ENCODE assay signal across 20 mouse cellular contexts in the genomic region with DNA sequence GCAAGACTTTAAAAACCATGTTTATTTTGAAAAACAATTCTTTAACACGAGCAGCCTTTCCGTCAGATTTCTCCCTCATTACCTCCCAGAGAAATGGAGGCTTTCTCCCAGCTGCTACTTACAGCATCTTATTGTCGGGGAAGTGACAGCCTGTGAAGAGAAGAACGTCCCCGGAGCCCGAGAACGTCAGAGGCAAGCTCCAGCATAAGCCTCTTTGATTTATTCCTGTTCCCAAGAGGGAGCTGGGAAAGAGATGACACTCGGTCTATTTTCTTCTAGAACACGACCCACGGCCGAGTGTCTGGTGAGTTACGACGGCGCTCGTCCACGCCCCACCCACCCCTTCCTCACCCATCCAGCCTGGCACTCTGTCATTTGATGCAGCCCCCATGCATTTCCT. TPM values are rescaled to one million over a fixed set of nuclear protein-coding genes. Genes with fewer than 3 reads are reported as not detected.
DNase-seq lines count a peak whose midpoint lies in the region; ATAC-seq and TF ChIP-seq lines count a peak whose summit lies in the region.
"Had no signal": no experiment of that assay in that cellular context is flagged by ENCODE, and none has a peak within 500 bp of the region (broad histone marks: within the 10 kb centered on the region; RNA-seq: fewer than 3 reads in every experiment).

No protein-coding gene starts in this region.

- no peak overlapping the region for H3K4me2 ChIP-seq in forebrain, embryonic 14.5 days (ENCODE audit: low read length)
- no peak overlapping the region for H3K4me2 ChIP-seq in intestine, embryonic 16.5 days (ENCODE audit: low read depth, low read length)
- H3K4me2 ChIP-seq in intestine, postnatal 0 days (replicated peaks; ENCODE audit: low read depth), result no peak overlapping the region
- H3K4me2 ChIP-seq in lung, postnatal 0 days (replicated peaks; ENCODE audit: low read depth, low read length), result no peak overlapping the region
- H3K4me2 ChIP-seq: embryonic facial prominence, embryonic 15.5 days; heart, embryonic 11.5 days; kidney, embryonic 15.5 days had no signal

- H3K9me3 ChIP-seq in forebrain, embryonic 14.5 days (replicated peaks; ENCODE audit: control insufficient read depth, low read length), result no peaks in the 10 kb centered on the region
- no peaks in the 10 kb centered on the region for H3K9me3 ChIP-seq in forebrain, embryonic 10.5 days
- H3K9me3 ChIP-seq in intestine, embryonic 16.5 days (ENCODE audit: control insufficient read depth, low read length), result no peaks in the 10 kb centered on the region
- no peaks in the 10 kb centered on the region for H3K9me3 ChIP-seq in intestine, postnatal 0 days (ENCODE audit: control insufficient read depth)
- H3K9me3 ChIP-seq in lung, postnatal 0 days (ENCODE audit: low read length), result no peaks in the 10 kb centered on the region
- H3K9me3 ChIP-seq: embryonic facial prominence, embryonic 15.5 days; kidney, embryonic 15.5 days had no signal

- 53% methylated on average over 16 of the region's 16 CpGs for WGBS in forebrain, embryonic 14.5 days
- 86% methylated on average over 16 of the region's 16 CpGs for WGBS in forebrain, embryonic 10.5 days
- WGBS in intestine, embryonic 16.5 days, result 59% methylated on average over 16 of the region's 16 CpGs
- 65% methylated on average over 16 of the region's 16 CpGs for WGBS in intestine, postnatal 0 days
- 55% methylated on average over 16 of the region's 16 CpGs for WGBS in lung, postnatal 0 days

- no peaks in the 10 kb centered on the region for H3K27me3 ChIP-seq in forebrain, embryonic 14.5 days (replicated peaks; ENCODE audit: control insufficient read depth, insufficient read depth, low read length)
- H3K27me3 ChIP-seq in forebrain, embryonic 10.5 days (ENCODE audit: poor library complexity, severe bottlenecking), result peaks cover 36% of the 10 kb centered on the region
- no peaks in the 10 kb centered on the region for H3K27me3 ChIP-seq in intestine, embryonic 16.5 days (replicated peaks; ENCODE audit: control insufficient read depth, insufficient read depth, low read length)
- H3K27me3 ChIP-seq in intestine, postnatal 0 days (replicated peaks; ENCODE audit: control insufficient read depth, insufficient read depth, low read length), result no peaks in the 10 kb centered on the region
- no peaks in the 10 kb centered on the region for H3K27me3 ChIP-seq in lung, postnatal 0 days (replicated peaks; ENCODE audit: insufficient read depth, low read length)
- H3K27me3 ChIP-seq: CH12.LX; embryonic facial prominence, embryonic 15.5 days had no signal

- DNase-seq in forebrain, embryonic 14.5 days (ENCODE audit: low spot score), result peak; percentile 58
- DNase-seq in forebrain, embryonic 10.5 days (ENCODE audit: extremely low spot score, low spot score), result no peak
- DNase-seq in lung, postnatal 0 days (ENCODE audit: low spot score), result no peak
- DNase-seq in lung, postnatal 25 days (ENCODE audit: low spot score), result no peak
- peak; percentile 78 for DNase-seq in brain, embryonic 14.5 days (ENCODE audit: low read depth)
- DNase-seq in embryo, embryonic 10.5 days (ENCODE audit: low spot score), result no peak
- DNase-seq: cerebellum, postnatal 10 days; embryo, embryonic 11 days; heart, postnatal 14 days; right cerebral cortex, postnatal 14 days had no signal

- TF ChIP-seq EP300 in lung, postnatal 0 days (IDR thresholded peaks at IDR 0.05), result no peak

- ATAC-seq in forebrain, embryonic 14.5 days, result no peak
- ATAC-seq in intestine, embryonic 16.5 days, result no peak
- no peak for ATAC-seq in intestine, postnatal 0 days
- ATAC-seq in lung, postnatal 0 days, result no peak
- ATAC-seq: inflammation-experienced regulatory T-cells, adult 6 months had no signal

- H3K4me3 ChIP-seq in forebrain, embryonic 14.5 days (ENCODE audit: low read depth, low read length), result no peak overlapping the region
- no peak overlapping the region for H3K4me3 ChIP-seq in forebrain, embryonic 10.5 days
- no peak overlapping the region for H3K4me3 ChIP-seq in intestine, embryonic 16.5 days (ENCODE audit: low read length)
- no peak overlapping the region for H3K4me3 ChIP-seq in intestine, postnatal 0 days (ENCODE audit: low read depth, low read length)
- no peak overlapping the region for H3K4me3 ChIP-seq in lung, postnatal 0 days (ENCODE audit: low read depth, low read length)
- H3K4me3 ChIP-seq: embryonic facial prominence, embryonic 15.5 days; kidney, embryonic 15.5 days had no signal

- H3K36me3 ChIP-seq in forebrain, embryonic 14.5 days (ENCODE audit: control insufficient read depth, insufficient read depth, low read length), result no peaks in the 10 kb centered on the region
- H3K36me3 ChIP-seq in forebrain, embryonic 10.5 days (replicated peaks), result no peaks in the 10 kb centered on the region
- no peaks in the 10 kb centered on the region for H3K36me3 ChIP-seq in intestine, embryonic 16.5 days (ENCODE audit: control insufficient read depth, insufficient read depth, low read length)
- H3K36me3 ChIP-seq in intestine, postnatal 0 days (ENCODE audit: control insufficient read depth, insufficient read depth), result no peaks in the 10 kb centered on the region
- H3K36me3 ChIP-seq in lung, postnatal 0 days (ENCODE audit: insufficient read depth, low read length), result no peaks in the 10 kb centered on the region
- H3K36me3 ChIP-seq: embryonic facial prominence, embryonic 15.5 days; kidney, embryonic 15.5 days had no signal

- no peak for TF ChIP-seq CTCF in intestine, postnatal 0 days (IDR thresholded peaks at IDR 0.05; ENCODE audit: low read depth)
- TF ChIP-seq CTCF in lung, postnatal 0 days (IDR thresholded peaks at IDR 0.05), result no peak
- TF ChIP-seq CTCF in brain, embryonic 14.5 days (IDR thresholded peaks at IDR 0.05; ENCODE audit: borderline replicate concordance, extremely low read depth, insufficient read depth, insufficient read length), result no peak

- no peak overlapping the region for H3K9ac ChIP-seq in forebrain, embryonic 14.5 days (ENCODE audit: low read length)
- H3K9ac ChIP-seq in intestine, embryonic 16.5 days (ENCODE audit: low read depth, low read length), result no peak overlapping the region
- no peak overlapping the region for H3K9ac ChIP-seq in intestine, postnatal 0 days (ENCODE audit: low read depth, low read length)
- no peak overlapping the region for H3K9ac ChIP-seq in lung, postnatal 0 days (replicated peaks; ENCODE audit: low read depth)
- H3K9ac ChIP-seq: embryonic facial prominence, embryonic 15.5 days; kidney, embryonic 15.5 days had no signal

- TF ChIP-seq POLR2A in brain, embryonic 14.5 days (IDR thresholded peaks at IDR 0.05; ENCODE audit: borderline replicate concordance, extremely low read depth, insufficient read depth, insufficient read length, poor library complexity, severe bottlenecking), result no peak

- 0 out of 2 replicates have a peak overlapping the region, but pooled peaks have one; percentile 57 for H3K27ac ChIP-seq in forebrain, embryonic 14.5 days (ENCODE audit: low read depth, low read length)
- no peak overlapping the region for H3K27ac ChIP-seq in forebrain, embryonic 10.5 days
- peak overlapping the region; percentile 23; the same call in 1 of the 2 replicates for H3K27ac ChIP-seq in intestine, embryonic 16.5 days (ENCODE audit: low read length)
- H3K27ac ChIP-seq in intestine, postnatal 0 days (ENCODE audit: low read depth, low read length), result no peak overlapping the region
- H3K27ac ChIP-seq in lung, postnatal 0 days (ENCODE audit: low read length), result peak overlapping the region; percentile 7; the same call in 1 of the 2 replicates
- H3K27ac ChIP-seq: embryonic facial prominence, embryonic 15.5 days; kidney, embryonic 15.5 days had no signal

- peaks cover 18% of the 10 kb centered on the region for H3K4me1 ChIP-seq in forebrain, embryonic 14.5 days (ENCODE audit: control insufficient read depth, insufficient read depth, low read length)
- peaks cover 22% of the 10 kb centered on the region for H3K4me1 ChIP-seq in forebrain, embryonic 10.5 days
- H3K4me1 ChIP-seq in intestine, embryonic 16.5 days (ENCODE audit: control insufficient read depth, insufficient read depth, low read length), result peaks cover 33% of the 10 kb centered on the region
- peaks cover 22% of the 10 kb centered on the region for H3K4me1 ChIP-seq in intestine, postnatal 0 days (replicated peaks; ENCODE audit: control insufficient read depth, insufficient read depth, low read length)
- peaks cover 21% of the 10 kb centered on the region for H3K4me1 ChIP-seq in lung, postnatal 0 days (ENCODE audit: insufficient read depth, low read depth, low read length)

RNA-seq across cellular contexts. Expression of a gene that starts 30.9 kb away (rescaled TPM):
- 2,068 and 2,124 TPM in 2 replicates for polyA plus RNA-seq in forebrain, embryonic 14.5 days (2014; fragmentation: Nextera tagmentation; extraction: Ambion mirVana)
- polyA plus RNA-seq in forebrain, embryonic 10.5 days (2016; fragmentation: Nextera tagmentation; extraction: Ambion mirVana), result 1,161 and 1,233 TPM in 2 replicates
- polyA plus RNA-seq in intestine, embryonic 16.5 days (2015; fragmentation: Nextera tagmentation; extraction: Ambion mirVana), result 1,041 and 1,116 TPM in 2 replicates
- 756 and 774 TPM in 2 replicates for polyA plus RNA-seq in intestine, postnatal 0 days (2015; fragmentation: Nextera tagmentation; extraction: Ambion mirVana)
- polyA plus RNA-seq in lung, postnatal 0 days (2015; fragmentation: Nextera tagmentation; extraction: Ambion mirVana), result 867 and 887 TPM in 2 replicates
- 919 and 1,119 TPM in 2 replicates for polyA plus RNA-seq in brain, embryonic 14.5 days (2012; rRNA removed)

RNA-seq across cellular contexts. Expression of a gene that starts 50.1 kb away (rescaled TPM):
- polyA plus RNA-seq in forebrain, embryonic 14.5 days (2014; fragmentation: Nextera tagmentation; extraction: Ambion mirVana), result not detected in 2 replicates
- polyA plus RNA-seq in forebrain, embryonic 10.5 days (2016; fragmentation: Nextera tagmentation; extraction: Ambion mirVana), result not detected in 2 replicates
- not detected in 2 replicates for polyA plus RNA-seq in intestine, embryonic 16.5 days (2015; fragmentation: Nextera tagmentation; extraction: Ambion mirVana)
- polyA plus RNA-seq in intestine, postnatal 0 days (2015; fragmentation: Nextera tagmentation; extraction: Ambion mirVana), result not detected in 2 replicates
- not detected in 2 replicates for polyA plus RNA-seq in lung, postnatal 0 days (2015; fragmentation: Nextera tagmentation; extraction: Ambion mirVana)
- polyA plus RNA-seq in brain, embryonic 14.5 days (2012; rRNA removed), result 0.16 TPM in 1 of 2 replicates, not detected in the other
- polyA plus RNA-seq: embryonic facial prominence, embryonic 15.5 days; heart, embryonic 11.5 days; kidney, embryonic 15.5 days; limb, embryonic 14.5 days; liver, embryonic 16.5 days; stomach, embryonic 16.5 days had no signal

Comparison
In these comparisons a context has a peak if more than half of its experiments do, and no peak if none do; other contexts are left out.
1. DNase-seq: peak in forebrain, embryonic 14.5 days (single experiment) and brain, embryonic 14.5 days (single experiment); none in forebrain, embryonic 10.5 days (single experiment), lung, postnatal 0 days (single experiment), lung, postnatal 25 days (single experiment) and embryo, embryonic 10.5 days (single experiment).
2. H3K27ac ChIP-seq: peak in forebrain, embryonic 14.5 days (single experiment), intestine, embryonic 16.5 days (single experiment) and lung, postnatal 0 days (single experiment); none in forebrain, embryonic 10.5 days (single experiment) and intestine, postnatal 0 days (single experiment).